Mouse (Mus musculus) lung, postnatal 4 days (tissue): ENCODE data around the gene Gkap1.

Source experiments
- DNase-seq, 2 experiments: peaks; one replicate each; pipeline ENCODE4 v3.0.0; 2021

Gkap1 gene

GRCm38 (mm10) chr13:58197211-58197610 is 78.3 kb downstream of the Gkap1 start:
- no peak for DNase-seq

GRCm38 (mm10) chr13:58194908-58195307 is 80.6 kb downstream of the Gkap1 start:
- DNase-seq, result no peak

- no peak for DNase-seq
These were observed 82.3 kb downstream of the Gkap1 start for GRCm38 (mm10) chr13:58193221-58193620.

- DNase-seq, result no peak
These were observed 83.4 kb downstream of the Gkap1 start for GRCm38 (mm10) chr13:58192146-58192545.

- no peak for DNase-seq
These were observed 84.0 kb downstream of the Gkap1 start for GRCm38 (mm10) chr13:58191516-58191915.

GRCm38 (mm10) chr13:58189473-58189872 is 86.0 kb downstream of the Gkap1 start:
- DNase-seq, result no peak

- peak; percentile 80 to 89 for DNase-seq
These were observed 87.1 kb downstream of the Gkap1 start for GRCm38 (mm10) chr13:58188412-58188811.

GRCm38 (mm10) chr13:58187751-58188150 is 87.7 kb downstream of the Gkap1 start:
- DNase-seq, result no peak

GRCm38 (mm10) chr13:58186281-58186680 is 89.2 kb downstream of the Gkap1 start:
- no peak for DNase-seq

- DNase-seq, result no peak
These were observed 91.4 kb downstream of the Gkap1 start for GRCm38 (mm10) chr13:58184111-58184510.
